Mouse (Mus musculus) ES-Bruce4 (cell line): ENCODE measurements at regions not wholly inside any gene's neighbourhood (a gene's known extent, or its start where the extent isn't known, plus 50 kb on each side); places are given as distances from the start of the nearest gene placed in this dataset.

ENCODE experiments used
- H3K27ac ChIP-seq: 2 replicates; pipeline ENCODE4 v1.5.1; 2012; ENCODE audit warnings: low read length, inconsistent platforms; ENCODE audit not compliant: insufficient read depth
- H3K27me3 ChIP-seq: 2 replicates; pipeline ENCODE4 v1.6.1; 2012; ENCODE audit warnings: mild to moderate bottlenecking, low read length, inconsistent platforms; ENCODE audit not compliant: control insufficient read depth, poor library complexity, insufficient read depth, severe bottlenecking
- H3K36me3 ChIP-seq: 2 replicates; pipeline ENCODE4 v1.6.1; 2012; ENCODE audit warnings: inconsistent platforms, mild to moderate bottlenecking, low read length, moderate library complexity; ENCODE audit not compliant: control insufficient read depth, poor library complexity, insufficient read depth, severe bottlenecking
- H3K4me1 ChIP-seq: one replicate; pipeline ENCODE4 v1.8.1; 2011; ENCODE audit warnings: low read length; ENCODE audit not compliant: control insufficient read depth, insufficient read depth
- H3K4me3 ChIP-seq: 2 replicates; pipeline ENCODE4 v1.5.1; 2011; ENCODE audit warnings: low read depth, mild to moderate bottlenecking, low read length
- H3K9ac ChIP-seq: 2 replicates; pipeline ENCODE4 v1.6.1; 2012; ENCODE audit warnings: low read depth, mild to moderate bottlenecking, inconsistent platforms; ENCODE audit not compliant: poor library complexity, severe bottlenecking
- H3K9me3 ChIP-seq: replicated peaks from 2 replicates; pipeline ENCODE4 v1.6.1; 2012; ENCODE audit warnings: mild to moderate bottlenecking, low read length, inconsistent platforms; ENCODE audit not compliant: control insufficient read depth, poor library complexity, insufficient read depth, severe bottlenecking
- CTCF ChIP-seq: IDR thresholded peaks from one replicate; pipeline ENCODE4 v1.8.1; 2011; ENCODE audit warnings: low read depth, low read length
- EP300 ChIP-seq: IDR thresholded peaks from 2 replicates; pipeline ENCODE4 v1.6.1; 2011; ENCODE audit warnings: low read depth, low read length; ENCODE audit not compliant: insufficient read depth
- POLR2A ChIP-seq: IDR thresholded peaks from one replicate; pipeline ENCODE4 v1.8.1; 2011; ENCODE audit warnings: low read length; ENCODE audit not compliant: insufficient read depth

DNA sequence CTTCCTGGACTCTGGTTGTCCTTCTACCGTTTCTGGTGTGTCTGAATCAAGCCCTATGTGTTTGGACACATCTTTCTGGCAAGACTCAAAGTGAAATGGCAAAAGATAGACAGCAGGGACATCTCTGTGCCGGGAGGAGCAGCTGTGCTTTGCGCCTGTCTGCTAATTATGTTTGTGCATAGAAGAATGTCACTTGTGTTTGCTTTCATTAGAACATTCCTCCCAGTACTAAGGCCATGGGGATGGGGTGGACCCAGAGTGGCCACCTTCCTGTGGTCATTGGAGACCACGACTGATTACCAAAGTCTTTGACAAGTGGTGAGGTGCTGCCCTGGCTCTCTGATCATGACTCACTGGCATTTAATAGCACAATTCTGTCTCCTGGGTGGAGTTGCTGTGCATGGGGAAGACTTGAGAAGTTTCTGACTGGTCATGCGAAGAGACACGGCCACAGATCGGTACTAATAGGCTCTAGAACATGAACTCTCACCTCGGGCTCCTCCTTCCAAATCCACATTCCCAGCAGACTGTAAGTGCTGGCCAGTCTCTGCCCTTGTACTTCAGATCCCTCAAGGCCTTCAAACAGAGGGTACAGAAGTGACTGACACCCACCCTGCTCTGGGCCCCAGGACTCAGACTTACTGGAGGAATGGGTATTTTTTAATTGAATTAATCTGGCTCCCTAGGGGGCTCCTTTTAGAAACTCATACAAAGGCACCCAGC, 279.0 kb downstream of the Gm49356 start:
- Histone ChIP-seq H3K9ac (no peak overlapping the region), H3K4me1 (no peaks in the 10 kb centered on the region), H3K9me3 (peaks cover 18% of the 10 kb centered on the region), H3K27me3 (no peaks in the 10 kb centered on the region), H3K27ac (no peak overlapping the region), H3K36me3 (no peaks in the 10 kb centered on the region), H3K4me3 (no peak overlapping the region)
- TF ChIP-seq CTCF (no peak), POLR2A (no peak), EP300 (no peak)

DNA sequence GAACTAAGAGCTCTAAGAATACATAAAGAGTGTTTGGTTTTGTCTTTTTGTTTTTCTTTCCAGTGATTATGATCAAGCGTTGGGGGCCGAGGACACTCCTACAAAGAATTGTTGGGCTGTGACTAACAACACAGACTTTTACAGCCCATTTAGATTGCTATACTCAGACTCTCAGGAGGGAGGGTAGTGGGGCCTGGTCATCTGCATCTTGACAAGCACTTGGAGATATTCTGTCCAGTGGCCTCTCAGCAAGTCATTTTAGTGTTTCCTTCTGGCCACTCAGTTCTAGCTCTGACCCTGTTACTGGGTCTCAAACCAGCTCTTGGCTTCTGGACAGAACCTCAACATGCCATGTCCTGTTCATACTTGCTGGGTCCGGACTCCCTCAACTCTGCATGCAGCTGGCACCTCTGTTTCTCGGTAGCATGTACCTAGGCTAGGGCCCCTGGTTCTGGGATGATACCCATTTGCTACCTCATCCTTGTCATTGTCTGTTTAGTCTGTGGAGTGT, 279.6 kb downstream of the Gm49356 start:
- H3K4me1 ChIP-seq, result no peaks in the 10 kb centered on the region
- H3K27me3 ChIP-seq, result no peaks in the 10 kb centered on the region
- peaks cover 18% of the 10 kb centered on the region for H3K9me3 ChIP-seq
- no peaks in the 10 kb centered on the region for H3K36me3 ChIP-seq
- no peak overlapping the region for H3K9ac ChIP-seq
- H3K4me3 ChIP-seq, result no peak overlapping the region
- no peak overlapping the region for H3K27ac ChIP-seq
- TF ChIP-seq POLR2A (no peak), EP300 (no peak), CTCF (no peak)

DNA sequence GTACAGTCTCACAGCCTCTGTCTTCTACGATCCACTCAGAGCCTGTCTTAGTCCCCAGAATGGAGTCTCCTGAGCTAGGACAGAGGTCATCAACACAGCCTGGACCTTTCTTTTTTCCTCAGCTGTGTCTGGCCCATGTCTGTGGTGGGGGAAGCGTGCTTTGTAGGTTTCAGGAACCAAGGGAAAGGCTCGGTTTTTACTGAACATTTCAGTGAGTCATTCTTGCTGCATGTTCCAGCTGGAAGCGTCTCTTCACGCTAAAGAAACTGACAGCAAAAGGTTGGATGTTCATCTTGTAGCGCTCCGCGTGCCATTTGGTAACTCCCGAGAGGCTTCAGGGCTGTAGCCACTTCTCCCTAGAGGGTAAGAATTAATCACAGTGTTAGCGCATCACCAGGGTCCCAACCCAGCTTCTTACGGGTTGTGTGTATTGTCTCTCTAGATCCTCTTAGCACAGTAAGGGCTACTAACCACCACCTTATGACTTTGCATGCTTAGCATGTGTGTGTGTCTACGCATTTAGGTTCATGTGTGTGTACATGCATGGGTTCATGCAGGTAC, 280.2 kb downstream of the Gm49356 start:
- Histone ChIP-seq H3K27ac (no peak overlapping the region), H3K4me3 (no peak overlapping the region), H3K27me3 (no peaks in the 10 kb centered on the region), H3K4me1 (no peaks in the 10 kb centered on the region), H3K9ac (no peak overlapping the region), H3K9me3 (peaks cover 18% of the 10 kb centered on the region), H3K36me3 (no peaks in the 10 kb centered on the region)
- TF ChIP-seq POLR2A (no peak), CTCF (no peak), EP300 (no peak)

GRCm38 (mm10) chr15:59169831-59170230, 280.7 kb downstream of the Gm49356 start:
- no peaks in the 10 kb centered on the region for H3K27me3 ChIP-seq
- no peaks in the 10 kb centered on the region for H3K36me3 ChIP-seq
- no peaks in the 10 kb centered on the region for H3K4me1 ChIP-seq
- peaks cover 18% of the 10 kb centered on the region for H3K9me3 ChIP-seq
- H3K9ac ChIP-seq, result no peak overlapping the region
- no peak overlapping the region for H3K27ac ChIP-seq
- TF ChIP-seq CTCF (no peak), POLR2A (no peak), EP300 (no peak)
- H3K4me3 ChIP-seq, result no peak overlapping the region

DNA sequence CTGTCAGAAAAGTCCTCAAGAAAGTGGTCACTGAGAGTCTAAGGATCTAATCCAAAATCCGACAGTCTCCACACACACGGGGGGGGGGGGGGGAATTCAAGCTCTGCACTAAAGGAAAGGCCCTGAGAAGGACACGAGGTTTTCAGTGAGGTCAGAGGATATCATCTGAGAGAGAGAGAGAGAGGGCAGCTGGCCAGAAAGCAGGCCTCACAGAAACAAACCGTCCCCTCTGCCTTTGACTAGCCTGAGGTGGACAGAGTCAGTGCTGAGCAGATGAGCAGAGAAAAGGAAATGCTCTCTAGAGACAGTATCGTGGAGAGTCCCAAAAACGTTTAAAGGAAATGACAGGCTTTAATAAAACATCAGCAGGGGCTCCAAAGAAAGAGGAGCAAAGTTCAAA, 282.0 kb downstream of the Gm49356 start:
- H3K4me1 ChIP-seq, result no peaks in the 10 kb centered on the region
- no peak for TF ChIP-seq POLR2A
- no peak for TF ChIP-seq EP300
- no peak overlapping the region for H3K4me3 ChIP-seq
- H3K36me3 ChIP-seq, result no peaks in the 10 kb centered on the region
- H3K27ac ChIP-seq, result no peak overlapping the region
- H3K9me3 ChIP-seq, result peaks cover 18% of the 10 kb centered on the region
- H3K27me3 ChIP-seq, result no peaks in the 10 kb centered on the region
- no peak overlapping the region for H3K9ac ChIP-seq

DNA sequence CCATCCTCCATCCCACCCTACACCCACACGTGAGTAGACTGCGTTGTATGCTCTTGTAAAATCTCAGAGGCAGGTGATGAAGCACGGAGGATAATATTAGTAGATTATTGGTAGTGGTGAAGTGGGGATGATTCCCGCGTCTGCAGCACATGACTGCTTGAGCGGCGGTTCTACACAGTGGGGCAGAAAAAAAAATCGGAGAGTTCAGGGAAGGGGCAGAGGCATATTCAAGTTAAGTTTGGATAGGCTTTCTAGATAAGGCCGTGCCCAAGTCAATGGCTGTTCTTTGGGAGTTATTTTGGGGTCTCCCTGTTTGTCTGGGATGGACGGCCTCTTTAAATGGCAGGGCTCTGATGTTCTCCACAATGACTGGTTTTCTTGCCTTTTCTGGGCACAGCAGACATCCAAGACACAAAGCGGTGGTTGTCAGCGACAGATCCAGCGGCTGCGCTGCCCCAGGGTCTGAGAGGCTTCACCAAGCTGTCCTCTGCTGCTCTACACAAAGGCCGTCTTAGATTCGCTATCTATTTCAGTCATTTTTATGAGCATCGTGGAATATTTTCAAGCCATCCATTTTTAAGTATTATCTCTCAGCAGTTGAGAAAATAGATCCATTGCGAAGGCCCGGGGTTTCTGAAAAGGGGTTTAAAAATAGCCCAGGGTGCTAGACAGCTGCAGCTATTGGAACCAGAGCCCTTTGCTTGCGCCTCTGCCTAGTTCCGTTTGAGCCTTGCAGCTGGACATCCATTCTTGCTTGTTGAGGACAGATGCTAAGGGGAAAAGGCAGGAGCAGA, 284.6 kb downstream of the Gm49356 start:
- H3K4me3 ChIP-seq, result no peak overlapping the region
- H3K36me3 ChIP-seq, result no peaks in the 10 kb centered on the region
- peaks cover 4% of the 10 kb centered on the region for H3K9me3 ChIP-seq
- TF ChIP-seq CTCF, result no peak
- no peak for TF ChIP-seq EP300
- TF ChIP-seq POLR2A, result no peak
- no peak overlapping the region for H3K27ac ChIP-seq
- H3K4me1 ChIP-seq, result no peaks in the 10 kb centered on the region
- H3K9ac ChIP-seq, result no peak overlapping the region
- no peaks in the 10 kb centered on the region for H3K27me3 ChIP-seq
